Mouse (Mus musculus) neural tube, embryonic 12.5 days (tissue): ENCODE measurements around the gene Utp6. TPM values are rescaled to one million over a fixed set of nuclear protein-coding genes. Genes with fewer than 3 reads are reported as not detected.
"Not testable (repeated sequence)": the region's sequence is repeated elsewhere in the genome, so short reads cannot be mapped to it uniquely, and the experiment has no call there.

Experiments used
- ATAC-seq: fragments of 200-750 bp; cut with Nextera tagmentation; 2 replicates; pipeline ENCODE4 v1.8.0; 2017; ENCODE audit warnings: low read depth, mild to moderate bottlenecking, moderate TSS enrichment, moderate library complexity; ENCODE audit not compliant: low FRiP score
- H3K27ac ChIP-seq: fragments of 300-500 bp; sonication (generic); 2 replicates; pipeline ENCODE4 v1.5.1; 2016
- H3K27me3 ChIP-seq: fragments of 300-500 bp; sonication (generic); replicated peaks from 2 replicates; pipeline ENCODE4 v1.6.1; 2016; ENCODE audit warnings: mild to moderate bottlenecking
- H3K36me3 ChIP-seq: fragments of 300-500 bp; sonication (generic); 2 replicates; pipeline ENCODE4 v1.6.1; 2016; ENCODE audit warnings: mild to moderate bottlenecking
- H3K4me1 ChIP-seq: fragments of 300-500 bp; sonication (generic); 2 replicates; pipeline ENCODE4 v1.6.1; 2016
- H3K4me2 ChIP-seq: fragments of 300-500 bp; sonication (generic); replicated peaks from 2 replicates; pipeline ENCODE4 v1.6.1; 2016; ENCODE audit warnings: mild to moderate bottlenecking
- H3K4me3 ChIP-seq: fragments of 300-500 bp; sonication (generic); 2 replicates; pipeline ENCODE4 v1.5.1; 2016
- H3K9ac ChIP-seq: fragments of 300-500 bp; sonication (generic); 2 replicates; pipeline ENCODE4 v1.6.1; 2016; ENCODE audit warnings: mild to moderate bottlenecking
- H3K9me3 ChIP-seq: fragments of 300-500 bp; sonication (generic); 2 replicates; pipeline ENCODE4 v1.6.1; 2016; ENCODE audit warnings: mild to moderate bottlenecking
- WGBS: fragments of 180-500 bp; shearing (Covaris S2); methylation state at CpG from one replicate; pipeline ENCODE4 v1.1.7; 2016; 5-methylcytosine and 5-hydroxymethylcytosine counted together
- polyA plus RNA-seq: library from polyadenylated mRNA; unstranded; fragments of >200 nt; fragmentation: Nextera tagmentation; extraction: Ambion mirVana; gene quantifications from 2 replicates; pipeline ENCODE4 v1.2.1, GENCODE M21; 2016

Gene Utp6
- 61.6 and 62.6 TPM in 2 replicates for polyA plus RNA-seq

DNA sequence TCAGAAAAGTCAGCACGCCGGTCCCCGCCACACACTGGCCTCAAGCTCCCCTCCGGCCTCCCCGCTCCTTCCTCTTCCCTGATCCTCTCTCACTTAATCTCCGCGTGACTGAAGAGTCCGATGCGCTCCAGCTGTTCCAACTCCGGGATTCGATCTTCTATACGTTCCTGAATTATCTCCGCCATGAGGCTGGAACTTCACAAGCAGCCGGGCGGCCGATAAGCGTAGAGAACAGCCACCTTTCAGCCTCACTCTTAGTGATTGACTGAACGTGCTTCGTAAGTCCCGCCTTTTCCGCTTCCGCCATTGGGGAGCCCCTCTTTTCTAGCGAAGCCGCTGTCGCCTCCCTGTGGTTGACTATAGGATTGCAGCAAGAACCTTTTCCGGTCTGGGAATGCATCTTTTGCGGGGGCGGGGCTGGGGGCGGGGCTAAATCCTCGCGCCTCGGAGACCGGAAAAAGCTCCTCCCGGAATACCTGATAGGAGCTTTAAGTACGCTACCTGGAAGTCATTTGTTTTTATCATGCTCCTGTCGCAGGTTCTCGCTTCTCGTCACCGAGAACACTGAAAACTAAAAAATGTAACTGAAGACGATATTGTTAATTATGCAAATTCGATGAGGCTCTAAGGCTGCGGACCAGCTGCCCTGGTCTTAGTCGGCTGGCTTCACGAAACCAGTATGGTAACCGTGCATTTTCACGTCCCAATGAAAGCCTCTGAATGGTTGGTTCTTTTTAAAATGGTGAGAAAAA lies at the start of gene Utp6:
Utp6 (minus strand) TSS at position 266 of the 752 bp plus-strand sequence.
- Histone ChIP-seq H3K27ac (no peak within 1 kb of the TSS), H3K4me3 (peak within 1 kb of the TSS; percentile 64), H3K9me3 (no peaks in the 10 kb centered on the region), H3K4me2 (peak within 1 kb of the TSS; percentile 81), H3K4me1 (peaks cover 2% of the 10 kb centered on the region), H3K27me3 (no peaks in the 10 kb centered on the region), H3K9ac (peak within 1 kb of the TSS; percentile 62), H3K36me3 (peaks cover 23% of the 10 kb centered on the region)
- peak; percentile 95 for ATAC-seq
- WGBS = under 1% methylated on average over 46 of the region's 46 CpGs

DNA sequence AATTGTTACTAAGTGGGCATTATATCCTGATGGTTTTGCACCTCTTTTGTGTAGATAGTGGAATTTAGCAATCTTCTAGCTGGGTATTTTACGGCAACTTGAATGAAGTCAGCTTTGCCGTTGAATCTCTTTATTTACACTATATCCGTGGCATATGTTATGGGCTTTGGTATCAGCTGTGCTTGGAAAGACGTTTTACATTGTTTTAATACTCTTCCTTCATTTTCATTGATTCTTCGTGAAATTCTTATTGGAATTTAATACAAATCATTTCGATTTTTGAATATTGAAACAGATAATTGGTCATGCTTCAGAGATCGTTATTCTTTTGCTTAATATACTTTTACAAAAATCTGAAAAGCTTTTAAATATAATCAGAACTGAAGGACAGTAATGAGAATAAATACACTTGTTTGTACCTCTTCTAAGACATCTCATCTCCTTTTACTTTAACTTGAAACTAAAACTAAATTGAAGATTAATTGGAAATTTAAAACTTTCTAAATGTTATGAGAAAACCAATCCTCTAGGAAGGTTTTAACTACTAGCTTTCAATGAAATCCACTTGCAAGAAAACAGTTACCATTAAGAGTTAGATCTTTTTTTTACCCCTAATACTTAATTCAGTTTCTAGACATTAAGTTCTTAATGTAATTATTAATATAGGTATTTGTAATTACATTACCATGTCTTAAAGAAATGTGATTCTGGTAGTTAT lies 32.2 kb upstream of the Utp6 start:
- Histone ChIP-seq H3K4me1 (peaks cover 4% of the 10 kb centered on the region; the same call in 1 of the 2 replicates), H3K4me2 (peak overlapping the region; percentile 73), H3K36me3 (peaks cover 11% of the 10 kb centered on the region; the same call in 1 of the 2 replicates), H3K27ac (no peak overlapping the region), H3K27me3 (no peaks in the 10 kb centered on the region), H3K4me3 (peak overlapping the region; percentile 97), H3K9me3 (no peaks in the 10 kb centered on the region), H3K9ac (peak overlapping the region; percentile 90; the same call in 1 of the 2 replicates)
- no peak for ATAC-seq
- 5% methylated on average over 7 of the region's 7 CpGs for WGBS

- peaks cover 4% of the 10 kb centered on the region; the same call in 1 of the 2 replicates for H3K4me1 ChIP-seq
- H3K4me2 ChIP-seq = peak overlapping the region; percentile 73
- under 1% methylated on average over 69 of the region's 74 CpGs for WGBS
- H3K9me3 ChIP-seq = no peaks in the 10 kb centered on the region
- H3K27me3 ChIP-seq = no peaks in the 10 kb centered on the region
- H3K9ac ChIP-seq = peak overlapping the region; percentile 90
- peak overlapping the region; percentile 98 for H3K27ac ChIP-seq
- H3K4me3 ChIP-seq = peak overlapping the region; percentile 97
- peak; percentile 76 for ATAC-seq
- H3K36me3 ChIP-seq = peaks cover 11% of the 10 kb centered on the region; the same call in 1 of the 2 replicates
Measured at GRCm38 (mm10) chr11:79993356-79994270, 31.4 kb upstream of the Utp6 start.

DNA sequence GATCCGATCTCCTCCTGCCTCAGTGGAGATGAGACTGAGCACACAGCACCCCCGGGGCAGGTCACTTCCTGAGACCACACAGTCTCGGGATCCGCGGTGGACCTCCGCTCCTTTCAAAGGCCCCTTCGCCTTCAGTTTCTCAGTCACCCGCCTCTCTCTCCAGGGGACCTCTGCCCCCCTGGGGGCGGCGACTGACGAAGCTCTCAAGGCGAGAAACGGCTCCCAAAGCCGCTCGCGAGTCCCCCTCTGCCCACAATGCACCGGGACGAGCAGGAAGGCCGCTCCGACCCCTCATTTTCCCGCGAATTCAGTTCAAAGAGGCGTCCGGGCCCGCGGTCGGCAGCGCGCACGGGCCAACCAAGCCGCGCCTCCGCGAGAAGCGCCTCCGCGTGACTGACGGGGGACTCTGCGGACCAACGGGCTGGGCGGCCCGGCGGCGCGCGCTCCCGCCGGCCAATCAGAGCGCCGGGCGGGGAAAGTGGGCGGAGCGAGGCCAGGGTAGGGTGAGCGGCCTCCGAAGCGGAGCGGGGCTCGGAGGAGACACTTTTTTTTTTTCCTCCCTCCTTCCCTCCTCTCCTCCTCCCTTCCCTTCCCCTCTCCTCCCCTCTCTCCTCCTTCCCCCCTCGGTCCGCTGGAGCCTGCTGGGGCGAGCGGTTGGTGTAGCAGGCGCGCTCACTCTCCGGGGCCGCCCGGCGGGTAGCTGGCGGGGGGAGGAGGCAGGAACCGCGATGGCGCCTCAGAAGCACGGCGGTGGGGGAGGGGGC lies 30.6 kb upstream of the Utp6 start, which contains the start of gene Suz12:
Suz12 (plus strand) TSS at position 515 of the 764 bp plus-strand sequence.
- Histone ChIP-seq H3K4me2 (peak within 1 kb of the TSS; percentile 73), H3K27ac (peak within 1 kb of the TSS; percentile 98), H3K9me3 (no peaks in the 10 kb centered on the region), H3K4me1 (peaks cover 4% of the 10 kb centered on the region; the same call in 1 of the 2 replicates), H3K4me3 (peak within 1 kb of the TSS; percentile 97), H3K27me3 (no peaks in the 10 kb centered on the region), H3K36me3 (peaks cover 11% of the 10 kb centered on the region; the same call in 1 of the 2 replicates), H3K9ac (peak within 1 kb of the TSS; percentile 90)
- peak; percentile 94 for ATAC-seq
- WGBS = 1% methylated on average over 73 of the region's 74 CpGs

DNA sequence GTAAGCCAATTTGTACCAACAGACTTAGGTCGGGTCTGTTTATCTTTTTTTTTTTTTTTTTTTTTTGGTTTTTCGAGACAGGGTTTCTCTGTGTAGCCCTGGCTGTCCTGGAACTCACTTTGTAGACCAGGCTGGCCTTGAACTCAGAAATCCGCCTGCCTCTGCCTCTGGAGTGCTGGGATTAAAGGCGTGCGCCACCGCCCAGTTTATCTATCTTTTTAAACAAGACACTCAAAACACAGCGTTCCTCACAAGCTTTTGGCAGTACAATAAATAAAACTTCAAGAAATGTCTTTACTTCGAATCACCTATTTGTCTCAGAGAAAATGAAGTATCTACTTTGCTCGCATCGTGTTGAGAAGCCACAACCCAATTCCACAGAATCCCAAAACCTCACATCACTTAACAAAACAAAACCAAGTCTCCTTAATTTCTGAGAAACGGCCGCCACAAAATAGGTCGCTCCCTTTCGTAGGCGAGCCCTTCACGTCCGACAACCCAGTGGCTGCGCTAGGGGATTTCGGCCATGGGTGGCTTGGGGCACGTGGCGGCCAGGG lies 29.9 kb upstream of the Utp6 start:
- WGBS = 30% methylated on average over 20 of the region's 21 CpGs
- peaks cover 4% of the 10 kb centered on the region; the same call in 1 of the 2 replicates for H3K4me1 ChIP-seq
- peak overlapping the region; percentile 73 for H3K4me2 ChIP-seq
- peak overlapping the region; percentile 65 for H3K9ac ChIP-seq
- H3K36me3 ChIP-seq = peaks cover 11% of the 10 kb centered on the region; the same call in 1 of the 2 replicates
- ATAC-seq = no peak
- peak overlapping the region; percentile 97 for H3K4me3 ChIP-seq
- H3K27me3 ChIP-seq = no peaks in the 10 kb centered on the region
- H3K27ac ChIP-seq = peak overlapping the region; percentile 50; the same call in 1 of the 2 replicates
- no peaks in the 10 kb centered on the region for H3K9me3 ChIP-seq

- Histone ChIP-seq H3K4me2 (no peak overlapping the region), H3K27me3 (no peaks in the 10 kb centered on the region), H3K4me3 (no peak overlapping the region), H3K9ac (no peak overlapping the region), H3K9me3 (no peaks in the 10 kb centered on the region), H3K27ac (no peak overlapping the region), H3K4me1 (peaks cover 4% of the 10 kb centered on the region; the same call in 1 of the 2 replicates), H3K36me3 (peaks cover 6% of the 10 kb centered on the region; the same call in 1 of the 2 replicates)
- no peak for ATAC-seq
- WGBS = 93% methylated on average over 5 of the region's 5 CpGs
Measured at GRCm38 (mm10) chr11:79991600-79991999, 29.4 kb upstream of the Utp6 start.

- 93% methylated on average over 2 of the region's 2 CpGs for WGBS
- no peak for ATAC-seq
- Histone ChIP-seq H3K9ac (no peak overlapping the region), H3K27me3 (no peaks in the 10 kb centered on the region), H3K27ac (no peak overlapping the region), H3K36me3 (no peaks in the 10 kb centered on the region), H3K4me2 (no peak overlapping the region), H3K9me3 (no peaks in the 10 kb centered on the region), H3K4me1 (peaks cover under 1% of the 10 kb centered on the region; the same call in 1 of the 2 replicates), H3K4me3 (no peak overlapping the region)
Measured at GRCm38 (mm10) chr11:79990120-79990519, 27.9 kb upstream of the Utp6 start.

DNA sequence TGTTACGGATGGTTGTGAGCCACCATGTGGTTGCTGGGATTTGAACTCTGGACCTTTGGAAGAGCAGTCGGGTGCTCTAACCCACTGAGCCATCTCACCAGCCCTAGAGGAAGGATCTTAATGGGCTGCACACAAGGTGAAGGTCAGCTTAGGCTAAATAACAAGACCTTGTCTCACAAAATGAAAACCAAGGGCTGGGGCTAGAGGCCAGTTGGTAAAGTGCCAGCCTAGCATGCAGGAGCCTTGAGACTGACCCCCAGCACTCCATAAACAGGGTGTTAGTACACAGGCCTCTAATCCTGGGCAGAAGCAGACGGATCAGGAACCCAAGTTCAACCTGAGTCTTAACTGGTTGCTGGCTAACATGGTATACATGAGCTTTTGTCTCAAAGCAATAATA lies 25.7 kb upstream of the Utp6 start:
- H3K4me3 ChIP-seq = no peak overlapping the region
- H3K4me1 ChIP-seq = no peaks in the 10 kb centered on the region
- no peak overlapping the region for H3K4me2 ChIP-seq
- 91% methylated on average over 3 of the region's 3 CpGs for WGBS
- H3K9me3 ChIP-seq = no peaks in the 10 kb centered on the region
- H3K9ac ChIP-seq = no peak overlapping the region
- no peaks in the 10 kb centered on the region for H3K27me3 ChIP-seq
- no peaks in the 10 kb centered on the region for H3K36me3 ChIP-seq
- no peak overlapping the region for H3K27ac ChIP-seq
- ATAC-seq = no peak

DNA sequence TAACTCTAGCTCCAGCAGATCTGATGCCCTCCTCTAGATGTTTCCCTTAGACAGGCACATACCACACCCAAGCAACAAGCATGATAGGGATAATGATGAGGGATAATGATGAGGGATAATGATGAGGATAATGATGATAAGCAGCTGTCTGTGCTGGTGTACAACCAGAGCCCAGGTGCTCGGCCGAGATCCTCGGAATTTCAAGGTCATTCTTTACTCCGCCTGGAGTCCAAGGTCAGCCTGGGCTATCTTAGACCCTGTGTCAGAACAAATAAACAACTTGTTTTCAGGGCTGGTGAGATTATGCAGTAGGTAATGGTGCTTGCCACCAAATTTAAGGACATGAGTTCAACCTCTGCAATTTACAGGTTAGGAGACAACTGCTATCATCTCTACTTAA lies 24.7 kb upstream of the Utp6 start:
- Histone ChIP-seq H3K9ac (no peak overlapping the region), H3K4me1 (no peaks in the 10 kb centered on the region), H3K4me3 (no peak overlapping the region), H3K27ac (no peak overlapping the region), H3K36me3 (no peaks in the 10 kb centered on the region), H3K27me3 (no peaks in the 10 kb centered on the region), H3K9me3 (no peaks in the 10 kb centered on the region), H3K4me2 (no peak overlapping the region)
- 97% methylated on average over 4 of the region's 4 CpGs for WGBS
- ATAC-seq = no peak

DNA sequence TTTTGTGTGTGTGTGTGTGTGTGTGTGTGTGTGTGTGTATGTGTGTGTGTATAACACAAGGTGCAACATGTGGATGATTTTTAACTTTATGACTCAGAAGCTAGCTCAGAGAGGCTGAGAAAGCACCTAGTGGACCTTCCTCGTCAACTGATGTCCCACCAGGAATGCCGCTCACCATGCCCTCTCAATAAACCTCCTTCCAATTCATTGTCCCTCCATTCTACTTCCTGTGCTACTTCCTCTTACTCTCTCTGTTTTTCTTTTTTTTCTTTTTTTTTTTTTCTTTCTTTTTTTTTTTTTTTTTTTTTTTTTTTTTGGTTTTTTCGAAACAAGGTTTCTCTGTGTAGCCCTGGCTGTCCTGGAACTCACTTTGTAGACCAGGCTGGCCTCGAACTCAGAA lies 15.6 kb upstream of the Utp6 start:
- peaks cover 15% of the 10 kb centered on the region for H3K4me1 ChIP-seq
- peaks cover 20% of the 10 kb centered on the region for H3K27me3 ChIP-seq
- not testable (repeated sequence) for H3K9me3 ChIP-seq, H3K4me3 ChIP-seq, H3K9ac ChIP-seq, ATAC-seq, H3K4me2 ChIP-seq, H3K27ac ChIP-seq, H3K36me3 ChIP-seq
- 86% methylated on average over 4 of the region's 4 CpGs for WGBS

DNA sequence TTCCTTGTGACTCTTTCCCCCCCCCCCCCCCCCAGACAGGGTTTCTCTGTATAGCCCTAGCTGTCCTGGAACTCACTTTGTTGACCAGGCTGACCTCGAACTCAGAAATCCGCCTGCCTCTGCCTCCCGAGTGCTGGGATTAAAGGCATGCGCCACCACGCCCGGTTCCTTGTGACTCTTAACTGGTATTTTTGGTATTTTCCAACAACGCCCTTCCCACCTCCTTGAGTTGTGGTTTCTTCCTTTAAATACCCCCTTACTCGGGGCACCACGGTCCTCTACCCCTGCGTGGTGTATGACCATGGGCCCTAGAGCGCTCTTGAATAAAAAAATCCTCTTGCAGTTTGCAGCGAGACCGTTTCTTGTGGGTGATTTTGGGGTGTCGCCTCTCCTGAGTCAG lies 14.9 kb upstream of the Utp6 start:
- H3K27me3 ChIP-seq = peaks cover 21% of the 10 kb centered on the region
- not testable (repeated sequence) for H3K4me3 ChIP-seq, ATAC-seq, H3K36me3 ChIP-seq, H3K27ac ChIP-seq, H3K9ac ChIP-seq, H3K9me3 ChIP-seq, H3K4me2 ChIP-seq
- peaks cover 15% of the 10 kb centered on the region for H3K4me1 ChIP-seq
- 97% methylated on average over 14 of the region's 14 CpGs for WGBS
